Mouse (Mus musculus) cerebellum, postnatal 10 days (tissue): ENCODE data around the gene Vps8.

ENCODE experiments used
- DNase-seq, 2 experiments: peaks; one replicate each; pipeline ENCODE4 v3.0.0; 2021; ENCODE audit warnings: mixed read lengths in 2 of 2

Gene Vps8

DNA sequence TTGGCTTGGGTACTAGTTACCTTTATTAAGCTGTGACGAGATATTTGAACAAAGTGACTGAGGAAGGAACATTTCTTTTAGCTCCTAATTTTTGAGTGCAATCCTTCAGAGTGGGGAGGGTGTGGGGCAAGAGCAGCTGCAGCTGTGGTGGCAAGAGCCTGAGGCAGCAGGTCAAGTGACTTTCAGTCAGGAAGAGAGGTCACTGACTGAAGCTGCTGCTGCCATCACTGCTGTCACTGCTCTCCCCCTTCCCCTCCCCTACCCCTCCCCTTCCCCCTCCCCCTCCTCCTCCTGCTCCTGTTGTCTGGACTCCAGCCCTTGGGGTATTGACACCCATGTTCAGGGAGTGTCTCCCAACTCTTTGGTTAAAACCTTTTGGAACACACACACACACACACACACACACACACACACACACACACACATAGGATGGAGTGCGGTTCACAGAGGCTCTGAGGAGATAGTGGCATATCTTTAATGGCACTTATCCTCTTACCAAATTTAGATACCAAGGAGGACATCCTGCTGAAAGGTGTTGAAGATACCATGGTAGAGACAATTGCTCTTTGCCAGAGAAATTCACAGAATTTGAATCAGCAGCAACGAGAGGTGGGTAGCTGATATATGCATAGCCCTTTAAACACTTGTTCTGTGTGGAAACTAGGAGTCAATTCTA, 139.8 kb downstream of the Vps8 start:
- DNase-seq: no peak

DNA sequence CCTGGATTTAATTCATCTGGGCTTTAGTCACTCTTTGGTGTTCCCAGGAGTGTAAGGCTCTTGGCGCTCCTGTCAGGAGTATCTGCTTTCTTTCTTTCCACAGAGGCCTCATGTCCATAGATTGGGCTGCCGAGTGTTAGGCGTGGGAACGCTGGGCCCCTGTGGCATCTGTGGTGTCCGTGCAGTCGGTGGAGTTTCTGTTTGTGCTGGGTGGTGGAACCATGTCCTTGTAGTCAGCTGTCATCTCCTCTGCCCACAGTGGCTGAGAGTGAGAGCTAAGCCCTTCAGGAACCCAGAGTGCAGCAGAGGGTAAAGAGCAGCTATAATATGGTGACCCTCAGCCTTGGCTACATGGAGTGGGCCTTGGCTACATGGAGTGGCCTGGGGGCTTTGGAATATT, 140.4 kb downstream of the Vps8 start:
- no peak for DNase-seq

DNA sequence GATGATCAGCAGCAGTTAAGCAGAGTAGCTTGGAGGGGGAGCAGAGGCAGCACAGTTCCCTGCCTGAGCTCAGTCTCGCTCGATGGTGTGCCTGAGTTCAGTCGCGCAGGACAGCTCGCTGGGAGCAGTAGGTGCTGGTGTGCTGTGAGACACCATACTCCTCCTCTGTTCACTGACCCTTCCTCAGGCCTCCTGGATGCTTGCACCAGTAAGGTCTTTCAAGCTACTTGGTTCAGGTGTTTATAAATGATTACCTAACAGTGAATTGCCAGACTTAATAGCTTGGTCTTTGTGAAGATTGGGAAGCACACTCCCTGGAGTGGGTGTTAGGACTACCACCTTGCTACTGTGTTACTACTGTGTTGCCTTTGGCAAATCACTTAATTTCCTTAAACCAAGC, 144.2 kb downstream of the Vps8 start:
- DNase-seq: no peak

DNA sequence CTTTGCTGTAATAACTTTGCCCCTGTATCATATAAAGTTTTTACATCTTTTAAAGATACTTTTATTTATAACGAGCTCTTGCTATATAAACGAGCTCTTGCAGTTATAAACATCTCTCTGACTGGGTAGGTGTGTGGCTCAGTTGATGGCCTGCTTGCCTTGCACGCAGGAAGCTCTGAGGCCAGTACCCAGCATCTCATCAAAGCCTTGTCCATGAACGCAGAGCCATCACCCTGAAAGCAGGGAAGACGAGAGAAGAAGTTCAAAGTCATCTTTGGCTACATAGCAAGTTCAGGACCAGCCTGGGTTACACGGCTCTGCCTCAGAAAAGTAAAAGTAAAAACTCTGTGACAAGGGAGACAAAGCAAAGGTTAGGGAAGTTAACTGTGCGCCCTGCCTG, 147.0 kb downstream of the Vps8 start:
- DNase-seq: no peak

DNA sequence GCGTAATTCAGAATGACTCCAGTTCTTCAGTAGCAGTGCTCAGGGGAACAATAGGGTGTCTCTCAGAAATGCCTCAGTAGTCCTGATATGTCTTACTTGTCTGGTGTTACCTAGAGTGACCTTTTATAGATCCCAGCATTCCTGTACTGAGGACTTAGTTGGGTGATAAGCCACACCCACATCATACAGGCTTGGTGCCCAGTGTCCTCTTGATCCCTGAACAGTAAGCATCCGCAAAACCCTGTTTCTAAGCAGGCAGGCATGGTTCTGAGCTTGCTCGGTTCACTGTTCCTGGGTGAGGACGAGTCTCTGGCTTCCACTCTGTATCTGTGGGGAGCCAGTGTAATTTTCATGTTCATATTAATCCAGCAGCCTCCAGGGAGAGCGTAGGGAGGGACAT, 147.9 kb downstream of the Vps8 start:
- DNase-seq: no peak

DNA sequence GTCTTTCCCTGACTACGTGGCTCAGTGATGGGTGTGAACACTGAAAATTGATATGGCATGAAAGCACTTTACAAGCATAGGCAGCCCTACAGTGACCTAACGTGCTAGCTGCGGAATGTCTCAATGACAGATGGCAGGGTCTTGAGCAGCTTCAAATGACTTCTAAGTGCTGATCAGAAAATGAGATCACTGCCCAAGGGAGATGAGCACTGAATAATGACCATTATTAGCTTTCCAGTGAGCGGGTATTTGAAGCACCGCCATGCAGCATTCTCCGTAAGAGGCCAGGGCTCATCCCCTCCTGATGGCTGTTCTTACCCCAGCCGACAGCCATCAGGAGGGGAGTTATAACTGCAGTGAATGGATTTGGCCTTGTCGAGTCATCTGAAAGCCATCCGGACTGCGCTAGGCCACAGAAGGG, 153.1 kb downstream of the Vps8 start:
- peak; percentile 7 to 12 for DNase-seq

DNA sequence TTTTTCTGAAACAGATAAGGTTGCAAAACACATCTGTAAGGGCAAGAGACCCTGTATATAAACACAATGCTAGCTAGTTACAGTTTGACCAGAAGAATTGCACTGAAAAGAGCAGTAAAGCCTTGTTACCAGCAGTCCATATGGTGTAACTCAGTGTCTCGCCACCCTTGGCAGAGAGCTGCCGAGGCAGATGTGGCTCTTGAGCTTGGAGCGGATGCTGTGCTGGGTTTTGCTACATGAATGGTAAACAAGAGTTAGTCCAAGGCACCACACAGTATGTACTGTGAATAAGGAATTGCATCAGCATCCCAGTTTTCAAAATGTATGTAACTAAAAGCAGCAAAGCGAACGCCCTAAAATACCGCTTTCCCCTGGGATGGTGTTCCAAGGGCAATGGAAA, 166.2 kb downstream of the Vps8 start:
- peak; percentile 26 to 56 for DNase-seq

DNA sequence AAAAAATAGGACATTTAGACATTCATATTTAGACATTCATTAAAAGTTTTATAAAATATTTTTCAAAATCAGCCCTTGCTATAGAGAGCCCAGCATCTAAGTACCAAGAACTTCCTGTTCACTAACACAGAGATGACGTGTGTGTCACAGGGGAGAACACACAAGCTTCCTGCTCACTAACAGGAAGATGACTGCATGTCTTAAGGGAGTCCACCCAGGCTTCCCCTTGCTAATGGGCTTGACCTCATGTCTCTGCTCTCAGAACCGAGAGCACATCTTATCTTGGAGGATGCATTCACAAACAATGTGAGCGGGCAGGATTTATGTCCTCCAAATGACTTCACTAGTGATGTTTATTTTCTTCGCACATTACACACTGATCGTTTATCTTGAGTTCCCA, 167.9 kb downstream of the Vps8 start:
- DNase-seq: no peak

DNA sequence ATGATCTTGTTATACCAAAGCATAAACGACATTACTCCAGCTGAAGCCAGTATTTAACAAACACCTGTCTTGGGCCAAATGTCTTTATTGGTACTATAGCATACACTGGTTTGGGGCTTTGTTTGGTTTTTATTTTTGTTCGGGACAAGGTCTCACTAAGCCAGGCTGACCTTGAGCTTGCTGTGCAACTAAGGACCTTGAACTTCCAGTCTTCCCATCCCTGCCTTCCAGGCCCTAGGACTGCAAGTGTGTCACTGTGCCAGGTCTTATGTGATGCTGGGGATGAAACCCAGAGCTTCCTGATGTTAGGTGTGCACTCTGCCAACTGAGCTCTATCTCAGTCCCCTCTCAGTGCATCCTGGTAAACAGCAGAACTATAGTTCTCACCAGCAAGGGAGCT, 168.6 kb downstream of the Vps8 start:
- DNase-seq: no peak

DNA sequence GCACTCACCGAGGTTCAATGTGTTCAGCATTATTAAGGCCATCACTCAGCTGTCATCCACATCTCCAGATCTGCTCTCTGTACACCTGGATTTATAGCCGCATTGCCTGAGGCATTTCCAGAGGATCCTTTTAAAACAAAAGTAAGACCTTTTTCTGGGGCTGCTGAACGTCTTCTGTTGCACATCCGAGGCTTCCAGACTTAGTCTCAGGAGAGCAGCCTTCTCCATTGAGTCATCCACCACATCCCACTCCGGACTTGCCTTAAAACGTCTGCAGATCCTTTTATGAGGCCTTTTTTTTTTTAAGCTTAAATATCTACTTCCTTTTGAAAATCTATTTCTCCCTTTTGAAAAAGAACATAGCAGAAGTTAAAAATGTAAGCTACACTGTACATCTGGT, 172.6 kb downstream of the Vps8 start:
- DNase-seq: no peak

DNA sequence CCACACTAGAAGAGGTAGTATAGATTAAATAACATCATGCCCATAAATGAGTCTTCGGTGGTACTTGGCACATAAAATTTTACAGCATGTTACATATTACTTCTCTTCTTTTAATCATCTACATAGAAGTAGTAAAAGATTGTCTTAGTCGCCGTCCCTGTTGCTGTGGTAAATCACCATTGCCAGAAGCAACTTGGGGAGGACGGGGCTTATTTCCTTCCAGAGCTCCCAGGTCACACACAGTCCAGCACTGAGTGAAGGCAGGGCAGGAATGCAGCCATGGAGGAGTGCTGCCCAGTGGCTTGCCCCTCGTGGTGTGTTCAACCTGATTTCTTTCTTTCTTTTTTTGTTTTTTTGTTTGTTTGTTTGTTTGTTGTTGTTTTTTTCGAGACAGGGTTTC, 181.4 kb downstream of the Vps8 start:
- DNase-seq: no peak

DNA sequence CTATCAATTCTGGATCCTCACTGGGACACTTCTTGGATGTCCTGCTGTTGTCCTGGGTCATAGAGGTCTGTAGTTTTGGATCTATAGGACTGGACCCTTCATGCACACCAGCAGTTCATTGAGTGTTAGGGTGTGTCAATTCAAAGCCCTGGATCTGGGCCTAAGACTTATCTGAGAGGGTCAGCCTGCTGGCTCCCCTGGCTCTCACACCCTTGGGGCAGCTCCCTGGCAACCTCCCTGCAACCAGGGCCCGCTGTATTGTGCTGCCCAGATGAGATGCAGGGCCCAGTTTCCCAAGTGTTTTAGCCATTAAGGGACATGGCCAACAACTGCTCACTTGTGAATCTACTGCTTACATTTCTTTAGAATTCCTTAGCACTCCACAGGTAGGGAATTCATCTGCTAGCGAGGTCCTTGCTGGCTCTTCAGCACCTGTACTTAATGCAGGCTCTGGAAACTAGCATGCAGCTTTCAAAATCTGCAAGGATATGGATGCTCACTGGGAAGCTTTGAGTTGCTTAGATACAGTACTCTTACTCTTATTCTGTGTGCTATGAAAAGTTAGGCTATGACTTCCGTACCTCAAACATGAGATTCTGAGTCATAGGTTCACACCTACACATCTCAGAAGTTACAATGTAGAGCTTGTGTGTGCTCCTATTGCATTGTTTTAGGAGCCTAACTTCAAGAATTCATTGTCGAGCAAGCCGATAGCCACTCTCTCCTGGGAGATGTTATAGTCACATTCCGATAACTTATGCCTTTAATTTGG, 183.5 kb downstream of the Vps8 start:
- DNase-seq: no peak

DNA sequence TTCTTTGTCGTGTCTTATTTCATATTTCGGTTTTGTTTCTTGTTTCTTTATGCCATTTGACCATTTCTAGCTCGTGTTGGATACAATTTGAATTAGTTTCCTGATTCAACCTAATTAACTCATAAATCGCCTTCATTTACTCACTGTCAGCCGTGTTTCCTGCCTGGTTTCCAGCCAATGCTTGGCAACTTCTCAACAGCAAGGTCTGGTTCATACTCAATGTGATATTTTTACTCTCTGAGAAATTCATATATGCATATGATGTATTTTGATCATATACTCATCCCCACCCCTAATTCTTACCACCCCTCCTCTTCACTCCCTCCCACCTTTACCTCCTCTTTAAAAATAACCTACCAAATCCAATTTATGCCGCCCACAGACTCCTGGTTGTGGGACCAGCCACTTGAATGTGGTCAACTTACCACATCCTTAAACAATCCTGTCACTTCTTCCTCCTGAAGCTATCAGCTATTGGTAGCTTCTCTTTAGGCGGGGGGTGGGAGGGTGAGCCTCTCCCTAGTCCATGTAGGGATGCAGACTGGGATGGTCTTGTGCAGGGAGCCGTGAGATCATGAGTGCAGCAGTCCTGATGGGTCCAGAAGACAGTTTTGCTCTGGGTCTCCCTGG, 184.2 kb downstream of the Vps8 start:
- DNase-seq: peak; percentile 74 to 76

DNA sequence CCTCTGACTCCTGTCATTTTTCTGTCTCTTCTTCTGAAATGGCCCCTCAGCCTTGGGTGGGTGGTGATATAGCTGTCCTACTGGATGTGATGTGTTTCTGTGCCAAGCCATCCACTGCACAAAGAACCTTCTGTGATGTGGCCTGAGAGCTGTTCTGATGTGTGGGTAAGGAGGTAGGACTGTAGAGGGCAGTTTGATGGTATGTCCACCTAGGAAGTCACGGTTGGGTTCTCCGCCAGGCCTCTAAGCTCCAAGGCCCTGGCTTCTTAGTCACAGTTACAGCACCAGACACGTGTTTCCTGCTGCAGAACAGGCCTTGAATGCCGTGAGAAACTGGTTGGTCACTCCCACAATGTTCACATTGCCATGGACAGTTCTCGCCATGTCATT, 184.7 kb downstream of the Vps8 start:
- DNase-seq: no peak

DNA sequence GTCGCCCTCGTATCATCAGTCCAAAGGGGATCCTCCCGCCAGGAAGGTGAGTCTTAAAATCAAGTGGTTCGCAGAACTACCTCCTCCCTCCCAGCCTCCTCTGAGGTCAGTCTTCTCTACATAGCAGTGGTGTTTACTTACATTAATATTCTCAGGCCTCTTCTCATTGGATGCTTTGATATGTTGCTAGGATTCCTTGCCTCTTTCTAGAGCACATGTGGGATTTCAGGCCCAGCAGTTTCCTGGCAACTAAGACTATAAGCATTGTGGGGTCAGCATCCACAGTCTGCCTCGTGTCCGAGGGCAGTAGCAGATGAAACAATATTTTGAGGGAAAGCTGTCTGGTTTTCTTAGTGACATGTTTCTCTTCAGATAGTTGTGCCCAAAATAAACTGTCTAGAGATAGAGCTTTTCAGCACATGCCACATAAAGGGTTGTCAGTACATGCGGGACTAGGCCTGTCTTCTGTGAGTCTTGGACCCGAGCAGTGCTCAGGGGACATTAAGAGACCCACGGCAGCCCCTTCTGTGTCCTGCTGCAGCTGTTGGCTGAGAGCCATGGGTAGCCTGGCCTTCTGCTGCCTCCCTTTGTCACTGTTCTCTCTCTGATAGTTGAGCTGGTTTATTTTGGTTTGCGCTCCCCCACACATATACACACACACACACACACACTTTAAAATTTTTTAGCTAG, 185.4 kb downstream of the Vps8 start:
- DNase-seq: peak; percentile 80 to 85

DNA sequence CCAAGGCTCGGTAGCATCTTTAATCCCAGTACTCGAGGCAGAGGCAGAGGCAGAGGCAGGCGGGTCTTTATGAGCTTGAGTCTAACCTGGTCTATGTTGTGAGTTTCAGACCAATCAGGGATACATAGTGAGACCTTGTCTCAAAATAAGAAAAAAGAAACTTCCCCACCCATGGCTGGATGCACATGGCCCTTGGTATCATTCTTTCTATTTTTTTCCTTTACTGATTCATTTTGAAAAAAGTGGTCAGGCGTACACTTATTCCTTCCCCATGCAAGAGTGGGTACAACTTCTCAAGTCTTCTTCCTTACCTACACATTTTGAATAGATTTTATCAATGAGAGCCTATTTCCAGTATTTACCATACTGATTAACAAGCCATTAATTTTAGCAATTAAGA, 187.6 kb downstream of the Vps8 start:
- no peak for DNase-seq

DNA sequence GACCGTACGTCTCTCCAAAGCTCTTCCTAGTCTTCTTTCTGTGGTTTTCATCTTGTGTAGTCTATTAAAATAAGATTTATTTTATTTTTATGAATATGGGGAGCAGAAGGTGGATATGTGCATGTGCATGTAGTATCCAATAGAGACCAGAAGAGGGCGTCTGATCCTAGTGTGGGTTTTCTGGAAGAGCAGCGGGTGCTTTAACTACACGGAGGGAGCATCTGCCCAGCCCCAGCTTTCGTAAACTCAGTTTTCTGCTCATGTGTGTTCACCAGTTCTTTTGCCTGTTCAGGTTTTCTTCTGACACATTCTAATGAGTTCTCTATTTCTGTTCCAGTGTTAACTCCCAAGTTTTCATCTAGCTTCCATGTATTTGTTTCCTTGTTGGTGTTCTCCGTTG, 192.9 kb downstream of the Vps8 start:
- peak; percentile 68 to 79 for DNase-seq

DNA sequence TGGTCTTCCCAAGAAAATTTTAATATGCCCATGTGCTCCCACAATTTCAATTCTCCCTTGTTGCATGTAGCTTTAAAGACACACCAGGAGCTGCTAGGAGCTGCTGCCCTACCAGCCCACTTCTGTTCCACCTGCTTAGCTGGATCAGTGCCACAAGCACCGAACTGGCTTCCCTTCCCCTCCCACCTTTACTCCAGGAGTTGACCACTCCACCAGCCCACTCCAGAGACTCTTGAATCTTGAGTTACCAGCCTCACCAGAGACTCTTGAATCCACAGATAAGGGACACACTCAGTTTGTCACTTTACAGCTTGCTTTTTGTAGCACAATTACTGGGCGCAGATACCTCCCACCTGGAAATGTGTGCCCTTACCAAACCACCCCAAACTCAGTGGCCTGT, 197.7 kb downstream of the Vps8 start:
- peak; percentile 48 to 53 for DNase-seq

DNA sequence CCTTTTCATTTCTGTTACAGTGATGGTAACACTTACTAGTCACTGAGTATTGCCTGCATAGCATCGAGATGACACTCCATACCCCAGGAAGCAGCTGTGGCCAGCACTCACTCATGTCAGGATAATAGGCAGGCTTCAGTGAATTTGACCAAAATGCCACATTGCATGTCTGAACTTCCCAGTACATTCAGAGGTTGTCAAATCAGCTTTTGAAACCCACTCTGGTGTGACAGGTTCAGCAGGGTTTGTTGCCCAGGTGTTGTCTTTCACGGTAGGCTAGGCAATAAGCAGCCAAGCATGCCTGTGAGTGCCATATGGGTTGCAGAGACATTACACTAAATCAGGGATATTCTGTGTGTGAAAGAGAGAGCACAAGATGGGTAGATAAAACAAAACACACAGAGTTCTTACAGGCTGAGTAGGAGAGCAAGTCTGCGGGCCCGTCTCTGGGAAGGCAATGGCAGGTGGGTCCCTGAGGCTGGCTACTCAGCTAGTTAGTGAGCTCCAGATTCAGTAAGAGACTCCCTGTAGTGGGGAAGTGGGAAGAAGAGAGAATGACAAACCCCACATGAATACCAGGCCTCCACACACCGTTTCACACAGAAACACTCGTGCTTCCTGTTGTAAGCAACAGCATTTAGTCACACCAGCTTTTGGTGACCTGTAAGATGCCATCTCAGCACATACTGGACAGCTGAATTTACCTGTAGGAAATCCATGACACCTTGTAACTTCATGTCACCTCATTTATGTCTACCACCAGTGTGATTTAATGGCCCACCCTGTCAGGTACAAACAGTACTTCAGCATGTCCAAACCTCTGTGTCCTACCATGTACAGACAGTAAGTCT, 203.1 kb downstream of the Vps8 start:
- DNase-seq: peak; percentile 72 to 80

DNA sequence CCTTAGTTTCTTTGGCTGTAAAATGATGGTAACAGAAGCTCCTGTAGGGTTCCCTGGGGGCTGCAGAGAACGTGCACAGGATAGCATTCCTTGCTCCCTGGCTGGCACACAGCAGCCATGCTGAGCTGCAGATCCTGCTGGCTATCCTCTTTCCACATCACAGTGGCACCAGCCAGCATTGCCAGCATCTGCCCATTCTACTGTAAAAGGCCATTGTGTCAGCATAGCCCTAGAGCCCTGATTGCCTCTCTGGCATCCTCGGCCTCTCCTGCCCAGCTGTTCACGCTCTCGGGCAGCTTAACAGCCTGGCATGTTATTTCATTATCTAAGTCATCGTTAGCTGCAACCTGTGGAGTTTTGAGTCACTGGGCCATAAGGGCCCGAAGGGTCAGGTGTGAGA, 204.3 kb downstream of the Vps8 start:
- DNase-seq: peak; percentile 45 to 53

DNA sequence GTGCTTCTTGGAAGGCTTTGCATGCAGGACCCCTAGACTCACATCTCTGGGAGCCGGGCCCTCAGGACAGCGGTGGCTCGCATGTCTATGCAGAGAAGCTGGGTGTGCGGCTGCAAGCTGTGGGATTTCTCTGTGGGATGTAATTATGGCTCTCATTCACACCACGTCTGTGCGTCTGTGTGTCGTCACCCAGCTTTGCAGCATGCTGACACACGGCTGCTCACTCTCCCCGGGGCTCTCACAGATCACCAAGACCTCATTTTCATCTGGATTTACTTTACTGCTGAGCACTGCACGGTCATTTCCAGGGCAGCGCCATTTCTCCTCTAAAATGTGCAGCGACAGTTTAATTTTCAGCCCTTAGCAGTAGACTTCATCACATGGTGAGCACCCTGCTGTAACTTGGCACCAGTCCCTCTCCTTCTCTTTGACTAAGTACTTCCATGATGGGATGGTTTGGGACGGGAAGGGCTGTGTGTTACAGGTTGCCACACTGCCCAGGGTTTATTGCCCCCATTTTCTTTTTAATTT, 205.2 kb downstream of the Vps8 start:
- DNase-seq: peak; percentile 71 to 73

DNA sequence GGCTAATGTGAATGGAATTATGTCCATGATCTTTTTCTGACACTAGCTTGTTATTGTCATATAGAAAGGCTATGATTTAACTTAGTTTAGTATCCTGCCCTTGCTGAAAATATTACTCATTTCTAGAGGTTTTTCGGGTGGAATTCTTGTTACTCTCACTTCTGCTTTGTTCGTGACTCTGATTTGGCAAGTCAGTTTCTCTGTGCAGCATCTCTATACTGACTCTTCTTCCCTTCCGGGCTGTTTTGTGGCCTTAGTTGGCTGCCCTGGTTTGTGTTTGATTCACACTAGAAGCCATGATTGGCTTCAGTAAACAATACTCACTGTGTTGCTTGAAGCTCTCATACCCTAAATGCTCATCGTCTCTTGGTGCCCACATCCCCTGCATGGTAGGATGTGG, 207.7 kb downstream of the Vps8 start:
- DNase-seq: no peak
